Mouse (Mus musculus) ES-E14 (cell line): ENCODE measurements around the gene Zfp423.

ENCODE experiments used
- HCFC1 ChIP-seq: IDR thresholded peaks from 2 replicates; pipeline ENCODE4 v1.6.1; 2012; ENCODE audit warnings: low read length, inconsistent platforms, borderline replicate concordance; ENCODE audit not compliant: insufficient read depth
- ZNF384 ChIP-seq: IDR thresholded peaks from 2 replicates; pipeline ENCODE4 v1.6.1; 2012; ENCODE audit warnings: low read depth, low read length, inconsistent platforms

DNA sequence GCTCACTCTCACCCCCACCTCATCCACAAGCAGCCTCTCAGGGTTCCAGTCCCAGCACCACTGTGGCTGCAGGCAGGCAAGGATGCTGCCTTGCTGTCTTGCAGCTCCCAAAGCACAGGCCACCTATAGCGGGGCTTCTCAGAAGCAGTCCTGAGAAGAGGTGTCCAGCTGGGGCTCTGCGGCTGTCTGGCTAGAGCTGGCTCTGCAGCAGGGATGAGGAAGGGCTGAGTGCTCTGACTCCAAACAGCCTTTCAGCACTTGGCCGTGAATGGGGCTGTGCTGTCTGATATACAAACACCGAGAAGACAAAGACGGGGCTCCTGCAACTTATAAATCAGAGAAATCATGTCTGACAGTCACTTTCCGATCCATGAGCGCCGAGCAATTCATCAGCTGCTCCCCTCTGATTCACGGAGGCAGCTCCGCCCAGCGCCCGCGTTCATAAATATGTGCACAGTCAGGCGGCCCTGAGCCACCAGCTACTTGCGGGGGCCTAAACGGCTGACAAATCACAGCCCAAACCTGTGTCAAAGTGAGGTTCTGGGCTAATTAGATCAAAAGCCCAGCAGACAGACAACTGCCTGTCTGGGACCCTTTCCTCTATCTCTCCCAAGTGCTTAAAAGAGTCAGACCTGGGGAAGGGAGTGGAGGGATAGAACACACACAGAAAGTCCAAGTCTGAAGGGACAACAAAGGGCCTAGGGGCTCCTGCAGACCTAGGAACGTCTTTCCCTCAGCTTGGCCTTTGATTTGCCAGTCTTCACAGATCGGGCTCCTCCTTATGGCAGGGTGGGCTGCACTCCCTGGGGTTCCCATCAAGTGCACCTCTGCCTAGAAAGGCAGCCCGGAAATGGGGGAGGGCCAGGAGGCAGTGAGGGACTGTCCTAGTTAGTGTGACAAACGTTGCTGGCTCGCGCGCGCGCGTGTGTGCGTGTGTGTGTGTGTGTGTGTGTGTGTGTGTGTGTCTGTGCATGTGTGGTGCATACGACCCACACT, 269.0 kb downstream of the Zfp423 start:
- TF ChIP-seq ZNF384 (no peak), HCFC1 (no peak)
